Mouse (Mus musculus) neural tube, embryonic 15.5 days (tissue): Measurements from ENCODE around the gene Lrrc49. TPM values are rescaled to one million over a fixed set of nuclear protein-coding genes. Genes with fewer than 3 reads are reported as not detected.
A peak's percentile ranks its signal among the peaks of the same experiment; 100 is the strongest.

Source experiments
- ATAC-seq: fragments of 200-750 bp; cut with Nextera tagmentation; 2 replicates; pipeline ENCODE4 v1.8.0; 2017; ENCODE audit warnings: mild to moderate bottlenecking, moderate TSS enrichment, moderate library complexity; ENCODE audit not compliant: low FRiP score
- H3K27ac ChIP-seq: fragments of 300-500 bp; sonication (generic); replicated peaks from 2 replicates; pipeline ENCODE4 v1.5.1; 2015; ENCODE audit warnings: mild to moderate bottlenecking, inconsistent platforms
- H3K27me3 ChIP-seq: fragments of 300-500 bp; sonication (generic); replicated peaks from 2 replicates; pipeline ENCODE4 v1.6.1; 2015; ENCODE audit warnings: inconsistent platforms
- H3K36me3 ChIP-seq: fragments of 300-500 bp; sonication (generic); 2 replicates; pipeline ENCODE4 v1.6.1; 2015; ENCODE audit warnings: inconsistent platforms
- H3K4me1 ChIP-seq: fragments of 300-500 bp; sonication (generic); 2 replicates; pipeline ENCODE4 v1.6.1; 2015; ENCODE audit warnings: inconsistent platforms
- H3K4me2 ChIP-seq: fragments of 300-500 bp; sonication (generic); 2 replicates; pipeline ENCODE4 v1.6.1; 2015; ENCODE audit warnings: inconsistent platforms, mild to moderate bottlenecking, moderate library complexity
- H3K4me3 ChIP-seq: fragments of 300-500 bp; sonication (generic); replicated peaks from 2 replicates; pipeline ENCODE4 v1.5.1; 2015; ENCODE audit warnings: mild to moderate bottlenecking, inconsistent platforms
- H3K9ac ChIP-seq: fragments of 300-500 bp; sonication (generic); replicated peaks from 2 replicates; pipeline ENCODE4 v1.6.1; 2015; ENCODE audit warnings: mild to moderate bottlenecking, inconsistent platforms
- H3K9me3 ChIP-seq: fragments of 300-500 bp; sonication (generic); replicated peaks from 2 replicates; pipeline ENCODE4 v1.6.1; 2016; ENCODE audit warnings: inconsistent platforms
- WGBS: fragments of 180-500 bp; shearing (Covaris S2); methylation state at CpG from one replicate; pipeline ENCODE4 v1.1.7; 2015; ENCODE audit warnings: mixed read lengths; 5-methylcytosine and 5-hydroxymethylcytosine counted together
- polyA plus RNA-seq: library from polyadenylated mRNA; unstranded; fragments of >200 nt; fragmentation: Nextera tagmentation; extraction: Ambion mirVana; gene quantifications from 2 replicates; pipeline ENCODE4 v1.2.1, GENCODE M21; 2015

Lrrc49 gene
- polyA plus RNA-seq, 1 experiment from 2014 or later: 77.7 TPM

- H3K4me2 ChIP-seq: peak overlapping the region; percentile 34
- 36% methylated on average over 20 of the region's 20 CpGs for WGBS
- no peak for ATAC-seq
- no peaks in the 10 kb centered on the region for H3K9me3 ChIP-seq
- H3K36me3 ChIP-seq: no peaks in the 10 kb centered on the region
- peak overlapping the region; percentile 24; the same call in 1 of the 2 replicates for H3K27ac ChIP-seq
- no peaks in the 10 kb centered on the region for H3K27me3 ChIP-seq
- H3K4me1 ChIP-seq: peaks cover 19% of the 10 kb centered on the region
- no peak overlapping the region for H3K9ac ChIP-seq
- H3K4me3 ChIP-seq: no peak overlapping the region
Measured at GRCm38 (mm10) chr9:60562443-60563371, 125.3 kb downstream of the Lrrc49 start.

- ATAC-seq: no peak
- Histone ChIP-seq H3K9me3 (no peaks in the 10 kb centered on the region), H3K4me2 (no peak overlapping the region), H3K27ac (no peak overlapping the region), H3K27me3 (no peaks in the 10 kb centered on the region), H3K4me3 (no peak overlapping the region), H3K36me3 (no peaks in the 10 kb centered on the region), H3K4me1 (peaks cover 19% of the 10 kb centered on the region), H3K9ac (no peak overlapping the region)
- 59% methylated on average over 9 of the region's 9 CpGs for WGBS
Measured at GRCm38 (mm10) chr9:60561641-60562289, 126.2 kb downstream of the Lrrc49 start.

GRCm38 (mm10) chr9:60558507-60558906, 129.5 kb downstream of the Lrrc49 start:
- H3K4me2 ChIP-seq: no peak overlapping the region
- WGBS: 87% methylated on average over 3 of the region's 3 CpGs
- no peak overlapping the region for H3K9ac ChIP-seq
- H3K4me1 ChIP-seq: peaks cover 19% of the 10 kb centered on the region
- no peak overlapping the region for H3K4me3 ChIP-seq
- no peaks in the 10 kb centered on the region for H3K9me3 ChIP-seq
- no peaks in the 10 kb centered on the region for H3K27me3 ChIP-seq
- H3K36me3 ChIP-seq: no peaks in the 10 kb centered on the region
- H3K27ac ChIP-seq: no peak overlapping the region
- ATAC-seq: no peak

GRCm38 (mm10) chr9:60551238-60551637, 136.7 kb downstream of the Lrrc49 start:
- Histone ChIP-seq H3K4me3 (no peak overlapping the region), H3K27me3 (no peaks in the 10 kb centered on the region), H3K4me1 (no peaks in the 10 kb centered on the region), H3K9ac (no peak overlapping the region), H3K36me3 (no peaks in the 10 kb centered on the region), H3K27ac (no peak overlapping the region), H3K4me2 (no peak overlapping the region), H3K9me3 (no peaks in the 10 kb centered on the region)
- ATAC-seq: no peak
- WGBS: 90% methylated on average over 4 of the region's 4 CpGs

- H3K4me2 ChIP-seq: no peak overlapping the region
- H3K27ac ChIP-seq: no peak overlapping the region
- H3K36me3 ChIP-seq: no peaks in the 10 kb centered on the region
- no peak for ATAC-seq
- no peaks in the 10 kb centered on the region for H3K27me3 ChIP-seq
- H3K9ac ChIP-seq: no peak overlapping the region
- H3K4me3 ChIP-seq: no peak overlapping the region
- 29% methylated on average over 4 of the region's 4 CpGs for whole genome bisulfite sequencing
- H3K9me3 ChIP-seq: no peaks in the 10 kb centered on the region
- H3K4me1 ChIP-seq: no peaks in the 10 kb centered on the region
Measured at GRCm38 (mm10) chr9:60548182-60548581, 139.8 kb downstream of the Lrrc49 start.

- Histone ChIP-seq H3K27ac (no peak overlapping the region), H3K4me2 (no peak overlapping the region), H3K36me3 (no peaks in the 10 kb centered on the region), H3K4me1 (no peaks in the 10 kb centered on the region), H3K9me3 (no peaks in the 10 kb centered on the region), H3K27me3 (no peaks in the 10 kb centered on the region), H3K4me3 (no peak overlapping the region), H3K9ac (no peak overlapping the region)
- 83% methylated on average over 2 of the region's 2 CpGs for WGBS
- ATAC-seq: no peak
Measured at GRCm38 (mm10) chr9:60546169-60546568, 141.8 kb downstream of the Lrrc49 start.

- no peak overlapping the region for H3K9ac ChIP-seq
- H3K36me3 ChIP-seq: no peaks in the 10 kb centered on the region
- no peaks in the 10 kb centered on the region for H3K4me1 ChIP-seq
- no peak for ATAC-seq
- 86% methylated on average over 13 of the region's 13 CpGs for WGBS
- no peaks in the 10 kb centered on the region for H3K27me3 ChIP-seq
- no peaks in the 10 kb centered on the region for H3K9me3 ChIP-seq
- no peak overlapping the region for H3K27ac ChIP-seq
- H3K4me2 ChIP-seq: no peak overlapping the region
- no peak overlapping the region for H3K4me3 ChIP-seq
Measured at GRCm38 (mm10) chr9:60545361-60546096, 142.4 kb downstream of the Lrrc49 start.

GRCm38 (mm10) chr9:60543422-60544015, 144.4 kb downstream of the Lrrc49 start:
- Histone ChIP-seq H3K9ac (no peak overlapping the region), H3K27me3 (no peaks in the 10 kb centered on the region), H3K4me2 (no peak overlapping the region), H3K4me1 (no peaks in the 10 kb centered on the region), H3K9me3 (no peaks in the 10 kb centered on the region), H3K36me3 (no peaks in the 10 kb centered on the region), H3K27ac (no peak overlapping the region), H3K4me3 (no peak overlapping the region)
- 79% methylated on average over 7 of the region's 7 CpGs for WGBS
- no peak for ATAC-seq

GRCm38 (mm10) chr9:60530310-60530709, 157.6 kb downstream of the Lrrc49 start:
- Histone ChIP-seq H3K4me2 (no peak overlapping the region), H3K4me3 (no peak overlapping the region), H3K27me3 (no peaks in the 10 kb centered on the region), H3K27ac (no peak overlapping the region), H3K36me3 (no peaks in the 10 kb centered on the region), H3K9ac (no peak overlapping the region), H3K9me3 (no peaks in the 10 kb centered on the region), H3K4me1 (no peaks in the 10 kb centered on the region)
- no peak for ATAC-seq
- WGBS: 89% methylated on average over 12 of the region's 12 CpGs

- Histone ChIP-seq H3K9me3 (no peaks in the 10 kb centered on the region), H3K36me3 (no peaks in the 10 kb centered on the region), H3K4me1 (no peaks in the 10 kb centered on the region), H3K4me3 (no peak overlapping the region), H3K4me2 (no peak overlapping the region), H3K9ac (no peak overlapping the region), H3K27ac (no peak overlapping the region), H3K27me3 (no peaks in the 10 kb centered on the region)
- WGBS: 84% methylated on average over 10 of the region's 10 CpGs
- no peak for ATAC-seq
Measured at GRCm38 (mm10) chr9:60529348-60530243, 158.4 kb downstream of the Lrrc49 start.
